Mouse (Mus musculus) CH12.LX (cell line): ENCODE measurements around the gene Gprin1. TPM values are rescaled to one million over a fixed set of nuclear protein-coding genes. Genes with fewer than 3 reads are reported as not detected.
A peak's percentile ranks its signal among the peaks of the same experiment; 100 is the strongest.

Experiments
- DNase-seq: peaks from one replicate; pipeline ENCODE4 v3.0.0-alpha.2; 2013; ENCODE audit errors: extremely low read depth
- H3K27ac ChIP-seq: 2 replicates; pipeline ENCODE4 v1.5.1; 2012; ENCODE audit warnings: low read depth, mild to moderate bottlenecking, control low read depth, moderate library complexity; ENCODE audit not compliant: insufficient read depth
- H3K27me3 ChIP-seq: replicated peaks from 2 replicates; pipeline ENCODE3; 2012; ENCODE audit warnings: inconsistent platforms
- H3K36me3 ChIP-seq, 2 experiments: replicated peaks in 1 of 2; 2 replicates each; pipeline versions ENCODE3 to v1.6.1; 2012; ENCODE audit warnings: inconsistent platforms in 1 of 2, low read length in 1 of 2, mild to moderate bottlenecking in 1 of 2, mixed read lengths in 1 of 2, moderate library complexity in 1 of 2; ENCODE audit not compliant: control insufficient read depth in 1 of 2, insufficient read depth in 1 of 2
- H3K4me1 ChIP-seq, 2 experiments: 2 replicates each; pipeline ENCODE4 v1.6.1; 2012; ENCODE audit warnings: inconsistent platforms in 1 of 2, moderate library complexity in 1 of 2; ENCODE audit not compliant: insufficient read depth in 2 of 2, control insufficient read depth in 1 of 2
- H3K4me2 ChIP-seq: 2 replicates; pipeline ENCODE4 v1.6.1; 2012; ENCODE audit warnings: low read depth, mild to moderate bottlenecking, control low read depth; ENCODE audit not compliant: poor library complexity, insufficient read depth, severe bottlenecking
- H3K4me3 ChIP-seq, 3 experiments: fragments of 150-350 bp in 1 of 3; sonication (generic) in 1 of 3; replicated peaks in 1 of 3; 2 replicates each; pipeline versions ENCODE3 to v1.5.1; 2011 to 2012; ENCODE audit warnings: low read depth in 2 of 3, low read length in 2 of 3, mild to moderate bottlenecking in 2 of 3, moderate library complexity in 2 of 3, control low read depth in 1 of 3, improper control_type of control experiment in 1 of 3, inconsistent platforms in 1 of 3, mixed read lengths in 1 of 3; ENCODE audit not compliant: poor library complexity in 1 of 3
- H3K79me2 ChIP-seq: replicated peaks from 2 replicates; pipeline ENCODE4 v1.6.1; 2012; ENCODE audit warnings: mild to moderate bottlenecking, moderate library complexity; ENCODE audit not compliant: control insufficient read depth, poor library complexity, insufficient read depth, severe bottlenecking; ENCODE audit errors: extremely low read depth
- H3K9ac ChIP-seq: 2 replicates; pipeline ENCODE4 v1.6.1; 2012; ENCODE audit warnings: low read depth, mild to moderate bottlenecking, control low read depth, moderate library complexity; ENCODE audit not compliant: insufficient read depth
- H3K9me3 ChIP-seq: replicated peaks from 2 replicates; pipeline ENCODE3; 2012; ENCODE audit warnings: low read length, inconsistent platforms, mixed read lengths
- BHLHE40 ChIP-seq: IDR thresholded peaks from 2 replicates; pipeline ENCODE4 v1.6.1; 2011; ENCODE audit warnings: mild to moderate bottlenecking, low read depth, low read length, improper control_type of control experiment
- CHD2 ChIP-seq: IDR thresholded peaks from 2 replicates; pipeline ENCODE4 v1.6.1; 2011; ENCODE audit warnings: low read length, improper control_type of control experiment
- CTCF ChIP-seq, 2 experiments: IDR thresholded peaks in 1 of 2; conservative IDR thresholded peaks in 1 of 2; 2 replicates each; pipeline ENCODE4 v1.5.1; 2011 to 2012; ENCODE audit warnings: low read depth in 2 of 2, low read length in 2 of 2, improper control_type of control experiment in 1 of 2, inconsistent platforms in 1 of 2, mild to moderate bottlenecking in 1 of 2, moderate library complexity in 1 of 2
- ELF1 ChIP-seq: IDR thresholded peaks from 2 replicates; pipeline ENCODE4 v1.6.1; 2014; ENCODE audit warnings: low read depth, mild to moderate bottlenecking, inconsistent platforms, low read length, improper control_type of control experiment
- ETS1 ChIP-seq: conservative IDR thresholded peaks from 2 replicates; pipeline ENCODE4 v1.6.1; 2012; ENCODE audit warnings: low read depth, mild to moderate bottlenecking, inconsistent platforms, low read length, improper control_type of control experiment, moderate library complexity
- IRF4 ChIP-seq: IDR thresholded peaks from 2 replicates; pipeline ENCODE4 v1.6.1; 2014; ENCODE audit warnings: low read depth, mild to moderate bottlenecking, inconsistent platforms, low read length, improper control_type of control experiment
- JUN ChIP-seq: IDR thresholded peaks from 2 replicates; pipeline ENCODE4 v1.6.1; 2011; ENCODE audit warnings: low read depth, mild to moderate bottlenecking, low read length, improper control_type of control experiment, moderate library complexity; ENCODE audit not compliant: insufficient read depth
- JUND ChIP-seq: conservative IDR thresholded peaks from 2 replicates; pipeline ENCODE4 v1.6.1; 2011; ENCODE audit warnings: low read depth, low read length, improper control_type of control experiment
- KAT2A ChIP-seq: IDR thresholded peaks from 2 replicates; pipeline ENCODE4 v1.6.1; 2012; ENCODE audit warnings: low read length, improper control_type of control experiment, inconsistent platforms; ENCODE audit not compliant: insufficient replicate concordance
- MEF2A ChIP-seq: IDR thresholded peaks from 2 replicates; pipeline ENCODE4 v1.6.1; 2014; ENCODE audit warnings: low read depth, mild to moderate bottlenecking, inconsistent platforms, low read length, improper control_type of control experiment, borderline replicate concordance
- MXI1 ChIP-seq: IDR thresholded peaks from 2 replicates; pipeline ENCODE4 v1.6.1; 2011; ENCODE audit warnings: mild to moderate bottlenecking, low read depth, low read length, improper control_type of control experiment
- MYC ChIP-seq: IDR thresholded peaks from 2 replicates; pipeline ENCODE4 v1.6.1; 2011; ENCODE audit warnings: low read depth, mild to moderate bottlenecking, improper control_type of control experiment, low read length
- NRF1 ChIP-seq: IDR thresholded peaks from 2 replicates; pipeline ENCODE4 v1.6.1; 2014; ENCODE audit warnings: low read depth, mild to moderate bottlenecking, inconsistent platforms, low read length, improper control_type of control experiment, moderate library complexity
- POLR2AphosphoS2 ChIP-seq: IDR thresholded peaks from 2 replicates; pipeline ENCODE4 v1.6.1; 2011; ENCODE audit warnings: low read depth, low read length, improper control_type of control experiment
- RAD21 ChIP-seq: IDR thresholded peaks from 2 replicates; pipeline ENCODE4 v1.6.1; 2011; ENCODE audit warnings: low read depth, mild to moderate bottlenecking, low read length, improper control_type of control experiment, moderate library complexity
- RCOR1 ChIP-seq: conservative IDR thresholded peaks from 2 replicates; pipeline ENCODE4 v1.6.1; 2012; ENCODE audit warnings: low read depth, mild to moderate bottlenecking, inconsistent platforms, low read length, improper control_type of control experiment
- SIN3A ChIP-seq: IDR thresholded peaks from 2 replicates; pipeline ENCODE4 v1.6.1; 2012; ENCODE audit warnings: low read length, improper control_type of control experiment, inconsistent platforms
- SMC3 ChIP-seq: IDR thresholded peaks from 2 replicates; pipeline ENCODE4 v1.6.1; 2011; ENCODE audit warnings: low read depth, low read length, improper control_type of control experiment
- TBP ChIP-seq: conservative IDR thresholded peaks from 2 replicates; pipeline ENCODE4 v1.6.1; 2011; ENCODE audit warnings: low read depth, low read length, improper control_type of control experiment
- UBTF ChIP-seq: IDR thresholded peaks from 2 replicates; pipeline ENCODE4 v1.6.1; 2012; ENCODE audit warnings: low read depth, mild to moderate bottlenecking, inconsistent platforms, low read length, improper control_type of control experiment, moderate library complexity
- USF2 ChIP-seq: conservative IDR thresholded peaks from 2 replicates; pipeline ENCODE4 v1.6.1; 2011; ENCODE audit warnings: low read depth, low read length, improper control_type of control experiment
- ZC3H11A ChIP-seq: IDR thresholded peaks from 2 replicates; pipeline ENCODE4 v1.6.1; 2012; ENCODE audit warnings: low read depth, mild to moderate bottlenecking, inconsistent platforms, low read length, improper control_type of control experiment
- ZKSCAN1 ChIP-seq: IDR thresholded peaks from 2 replicates; pipeline ENCODE4 v1.6.1; 2012; ENCODE audit warnings: low read depth, inconsistent platforms, low read length, improper control_type of control experiment, borderline replicate concordance
- ZNF384 ChIP-seq: IDR thresholded peaks from 2 replicates; pipeline ENCODE4 v1.6.1; 2012; ENCODE audit warnings: low read depth, low read length, improper control_type of control experiment, inconsistent platforms
- dilution Hi-C: fragments of 300-500 bp; cut with MboI; formaldehyde crosslinking; loops from 2 replicates; pipeline ENCODE4 v1.14.3; 2020; ENCODE audit warnings: low sequenced_read_pairs; ENCODE audit not compliant: extremely low pct_unique_long_range_greater_than_20kb, extremely low pct_ligation_motif_present
- in situ Hi-C: fragments of 300-500 bp; cut with MboI; formaldehyde crosslinking; loops from 3 replicates; pipeline ENCODE4 v1.14.3; 2019; ENCODE audit warnings: low sequenced_read_pairs, low pct_ligation_motif_present, low pct_unique_long_range_greater_than_20kb, mixed read lengths
- polyA plus RNA-seq: library from polyadenylated mRNA; unstranded; fragments of >175 nt; gene quantifications from 2 replicates; pipeline ENCODE4 v1.2.1, GENCODE M21; 2012; ENCODE audit warnings: low read depth; ENCODE audit not compliant: insufficient read length
- total RNA-seq, 2 experiments: library from RNA; depleted of rRNA; stranded (reverse); fragments of 300-350 nt in 1 of 2; fragments of >200 nt in 1 of 2; gene quantifications; 2 replicates each; pipeline ENCODE4 v1.2.3; 2012 to 2014

The Gprin1 gene
- total and polyA plus RNA-seq, 3 experiments: not detected

- H3K9me3 ChIP-seq: peaks cover 4% of the 10 kb centered on the region
- H3K27me3 ChIP-seq: peaks cover 82% of the 10 kb centered on the region
- dilution Hi-C loops: no loop called here
- H3K4me2 ChIP-seq: no peak overlapping the region
- H3K36me3 ChIP-seq: no peaks in the 10 kb centered on the region
- in situ Hi-C loops: no loop called here
- H3K27ac ChIP-seq: no peak overlapping the region
- TF ChIP-seq CTCF (conservative IDR thresholded peaks at IDR 0.05 in 1 of 2, IDR thresholded peaks at IDR 0.05 in 1 of 2; ENCODE audit: low read depth in 2 of 2, low read length in 2 of 2): no peak
- no peak for TF ChIP-seq MYC
- no peak for TF ChIP-seq UBTF
- no peak for TF ChIP-seq ZNF384
- TF ChIP-seq MEF2A: no peak
- no peak for TF ChIP-seq ETS1
- no peak for TF ChIP-seq USF2
- no peak for TF ChIP-seq IRF4
- H3K9ac ChIP-seq: no peak overlapping the region
- no peak overlapping the region for H3K4me3 ChIP-seq
- no peaks in the 10 kb centered on the region for H3K79me2 ChIP-seq
- DNase-seq: no peak
- no peaks in the 10 kb centered on the region for H3K4me1 ChIP-seq
Measured at GRCm38 (mm10) chr13:54758756-54759470, 9.2 kb upstream of the Gprin1 start.

GRCm38 (mm10) chr13:54758045-54758755 is 8.5 kb upstream of the Gprin1 start:
- Histone ChIP-seq H3K4me2 (peak overlapping the region; percentile 39), H3K27me3 (peaks cover 82% of the 10 kb centered on the region), H3K4me1 (no peaks in the 10 kb centered on the region), H3K36me3 (no peaks in the 10 kb centered on the region), H3K79me2 (no peaks in the 10 kb centered on the region), H3K27ac (no peak overlapping the region), H3K9ac (no peak overlapping the region), H3K4me3 (no peak overlapping the region), H3K9me3 (peaks cover 4% of the 10 kb centered on the region)
- peak; percentile 29 for DNase-seq
- in situ Hi-C loops: no loop called here
- dilution Hi-C loops: no loop called here
- TF ChIP-seq RCOR1 (no peak), MXI1 (peak; percentile 69), CTCF (conservative IDR thresholded peaks at IDR 0.05 in 1 of 2, IDR thresholded peaks at IDR 0.05 in 1 of 2; ENCODE audit: low read depth in 2 of 2, low read length in 2 of 2) (peak in 1 of 2 experiments; percentile 68; a peak in 2 of 4 replicates), BHLHE40 (no peak), ZC3H11A (no peak), KAT2A (no peak), JUN (no peak), ETS1 (no peak), SIN3A (peak; percentile 65; the same call in 1 of the 2 replicates), ELF1 (no peak), RAD21 (peak; percentile 26), JUND (no peak), SMC3 (peak; percentile 40), IRF4 (no peak), NRF1 (peak; percentile 80), TBP (no peak), CHD2 (no peak), ZKSCAN1 (no peak), POLR2AphosphoS2 (no peak)
